ENCODE assay signal across 15 mouse cellular contexts in the genomic region with DNA sequence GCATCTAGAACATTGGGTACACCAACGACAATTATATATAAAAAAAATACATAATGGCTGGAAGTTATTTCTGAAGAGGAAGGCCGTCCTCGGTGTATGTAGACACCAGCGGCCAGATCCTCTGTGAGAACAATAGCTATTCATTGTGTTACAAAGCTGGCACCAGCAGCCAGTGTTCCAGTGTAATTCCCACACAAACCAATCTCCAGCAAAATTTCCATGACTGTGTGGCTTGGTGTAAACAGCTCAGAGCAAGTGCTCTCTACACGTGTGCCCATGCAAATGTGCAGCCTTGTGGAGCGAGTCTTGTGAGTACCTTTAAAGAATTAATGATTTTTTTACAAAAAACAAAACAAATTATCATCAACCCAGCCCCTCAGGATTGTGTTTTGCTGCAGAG.
A peak's percentile ranks its signal among the peaks of the same experiment; 100 is the strongest.
DNase-seq lines count a peak whose midpoint lies in the region; ATAC-seq and TF ChIP-seq lines count a peak whose summit lies in the region.
"Had no signal": no experiment of that assay in that cellular context is flagged by ENCODE, and none has a peak within 500 bp of the region (broad histone marks: within the 10 kb centered on the region; RNA-seq: fewer than 3 reads in every experiment).

No protein-coding gene starts in this region.

- TF ChIP-seq EP300 in lung, postnatal 0 days (IDR thresholded peaks at IDR 0.05), result no peak

- peak overlapping the region; percentile 54 for H3K27ac ChIP-seq in hindbrain, embryonic 10.5 days
- H3K27ac ChIP-seq in hindbrain, postnatal 0 days, result no peak overlapping the region
- H3K27ac ChIP-seq in midbrain, embryonic 10.5 days (replicated peaks), result peak overlapping the region; percentile 34
- no peak overlapping the region for H3K27ac ChIP-seq in midbrain, embryonic 16.5 days (ENCODE audit: low read length)
- no peak overlapping the region for H3K27ac ChIP-seq in lung, postnatal 0 days (ENCODE audit: low read length)
- no peak overlapping the region for H3K27ac ChIP-seq in midbrain, embryonic 15.5 days
- H3K27ac ChIP-seq: embryonic facial prominence, embryonic 12.5 days; kidney, embryonic 15.5 days; limb, embryonic 13.5 days; neural tube, embryonic 15.5 days had no signal

- H3K9ac ChIP-seq in hindbrain, postnatal 0 days (replicated peaks; ENCODE audit: low read length), result no peak overlapping the region
- H3K9ac ChIP-seq in midbrain, embryonic 16.5 days (ENCODE audit: low read depth, low read length), result no peak overlapping the region
- H3K9ac ChIP-seq in lung, postnatal 0 days (replicated peaks; ENCODE audit: low read depth), result no peak overlapping the region
- no peak overlapping the region for H3K9ac ChIP-seq in midbrain, embryonic 15.5 days
- H3K9ac ChIP-seq: embryonic facial prominence, embryonic 12.5 days; kidney, embryonic 15.5 days; limb, embryonic 13.5 days; neural tube, embryonic 15.5 days had no signal

- no peak for TF ChIP-seq CTCF in hindbrain, postnatal 0 days (IDR thresholded peaks at IDR 0.05; ENCODE audit: low read depth)
- no peak for TF ChIP-seq CTCF in lung, postnatal 0 days (IDR thresholded peaks at IDR 0.05)

- H3K4me3 ChIP-seq in hindbrain, embryonic 10.5 days, result no peak overlapping the region
- H3K4me3 ChIP-seq in hindbrain, postnatal 0 days (ENCODE audit: low read length), result no peak overlapping the region
- H3K4me3 ChIP-seq in midbrain, embryonic 10.5 days, result no peak overlapping the region
- H3K4me3 ChIP-seq in midbrain, embryonic 16.5 days (ENCODE audit: low read depth, low read length), result no peak overlapping the region
- no peak overlapping the region for H3K4me3 ChIP-seq in lung, postnatal 0 days (ENCODE audit: low read depth, low read length)
- no peak overlapping the region for H3K4me3 ChIP-seq in midbrain, embryonic 15.5 days
- H3K4me3 ChIP-seq: embryonic facial prominence, embryonic 12.5 days; kidney, embryonic 15.5 days; limb, embryonic 13.5 days; neural tube, embryonic 15.5 days had no signal

- no peaks in the 10 kb centered on the region for H3K36me3 ChIP-seq in hindbrain, embryonic 10.5 days
- H3K36me3 ChIP-seq in hindbrain, postnatal 0 days (ENCODE audit: insufficient read depth, low read length), result no peaks in the 10 kb centered on the region
- H3K36me3 ChIP-seq in midbrain, embryonic 10.5 days, result no peaks in the 10 kb centered on the region
- no peaks in the 10 kb centered on the region for H3K36me3 ChIP-seq in midbrain, embryonic 16.5 days (ENCODE audit: control insufficient read depth, insufficient read depth, low read length)
- no peaks in the 10 kb centered on the region for H3K36me3 ChIP-seq in lung, postnatal 0 days (ENCODE audit: insufficient read depth, low read length)
- H3K36me3 ChIP-seq in midbrain, embryonic 15.5 days (replicated peaks), result no peaks in the 10 kb centered on the region
- H3K36me3 ChIP-seq: embryonic facial prominence, embryonic 12.5 days; kidney, embryonic 15.5 days; limb, embryonic 13.5 days; neural tube, embryonic 15.5 days had no signal

- H3K4me2 ChIP-seq in hindbrain, postnatal 0 days (ENCODE audit: low read depth, low read length), result no peak overlapping the region
- no peak overlapping the region for H3K4me2 ChIP-seq in midbrain, embryonic 16.5 days (ENCODE audit: low read length)
- H3K4me2 ChIP-seq in lung, postnatal 0 days (replicated peaks; ENCODE audit: low read depth, low read length), result no peak overlapping the region
- H3K4me2 ChIP-seq in midbrain, embryonic 15.5 days, result no peak overlapping the region
- H3K4me2 ChIP-seq: embryonic facial prominence, embryonic 12.5 days; kidney, embryonic 15.5 days; limb, embryonic 13.5 days; neural tube, embryonic 15.5 days had no signal

- ATAC-seq in hindbrain, postnatal 0 days, result no peak
- ATAC-seq in midbrain, embryonic 16.5 days, result no peak
- ATAC-seq in lung, postnatal 0 days, result peak; percentile 70
- ATAC-seq in midbrain, embryonic 15.5 days (replicated peaks), result 0 out of 2 replicates have a peak, but pooled peaks have one; percentile 42

- no peaks in the 10 kb centered on the region for H3K27me3 ChIP-seq in hindbrain, embryonic 10.5 days (ENCODE audit: insufficient read depth, poor library complexity, severe bottlenecking)
- H3K27me3 ChIP-seq in hindbrain, postnatal 0 days (ENCODE audit: insufficient read depth, low read length), result no peaks in the 10 kb centered on the region
- H3K27me3 ChIP-seq in midbrain, embryonic 10.5 days (ENCODE audit: low read depth, poor library complexity, severe bottlenecking), result no peaks in the 10 kb centered on the region
- H3K27me3 ChIP-seq in midbrain, embryonic 16.5 days (ENCODE audit: control insufficient read depth, insufficient read depth, low read depth, low read length), result no peaks in the 10 kb centered on the region
- no peaks in the 10 kb centered on the region for H3K27me3 ChIP-seq in lung, postnatal 0 days (replicated peaks; ENCODE audit: insufficient read depth, low read length)
- H3K27me3 ChIP-seq in midbrain, embryonic 15.5 days (replicated peaks), result no peaks in the 10 kb centered on the region
- H3K27me3 ChIP-seq: embryonic facial prominence, embryonic 12.5 days; kidney, embryonic 15.5 days; limb, embryonic 13.5 days; neural tube, embryonic 15.5 days had no signal

- H3K9me3 ChIP-seq in hindbrain, embryonic 10.5 days, result no peaks in the 10 kb centered on the region
- H3K9me3 ChIP-seq in hindbrain, postnatal 0 days (ENCODE audit: low read length), result no peaks in the 10 kb centered on the region
- no peaks in the 10 kb centered on the region for H3K9me3 ChIP-seq in midbrain, embryonic 10.5 days (replicated peaks)
- no peaks in the 10 kb centered on the region for H3K9me3 ChIP-seq in midbrain, embryonic 16.5 days (replicated peaks; ENCODE audit: control insufficient read depth, low read length, poor library complexity, severe bottlenecking)
- H3K9me3 ChIP-seq in lung, postnatal 0 days (ENCODE audit: low read length), result no peaks in the 10 kb centered on the region
- H3K9me3 ChIP-seq in midbrain, embryonic 15.5 days, result no peaks in the 10 kb centered on the region
- H3K9me3 ChIP-seq: embryonic facial prominence, embryonic 12.5 days; kidney, embryonic 15.5 days; limb, embryonic 13.5 days; neural tube, embryonic 15.5 days had no signal

- WGBS in hindbrain, embryonic 10.5 days, result 47% methylated on average over 6 of the region's 6 CpGs
- 28% methylated on average over 6 of the region's 6 CpGs for WGBS in hindbrain, postnatal 0 days
- 42% methylated on average over 6 of the region's 6 CpGs for WGBS in midbrain, embryonic 10.5 days
- 16% methylated on average over 6 of the region's 6 CpGs for WGBS in midbrain, embryonic 16.5 days
- WGBS in lung, postnatal 0 days, result 56% methylated on average over 6 of the region's 6 CpGs
- 14% methylated on average over 6 of the region's 6 CpGs for WGBS in midbrain, embryonic 15.5 days

- DNase-seq in hindbrain, embryonic 10.5 days (ENCODE audit: low spot score), result no peak
- DNase-seq in hindbrain, postnatal 0 days (ENCODE audit: low spot score), result no peak
- DNase-seq in midbrain, embryonic 10.5 days (ENCODE audit: low spot score), result no peak
- peak; percentile 61 for DNase-seq in lung, postnatal 0 days (ENCODE audit: low spot score)
- DNase-seq in spleen, postnatal 4 days (ENCODE audit: low spot score in 2 of 2), result no peak
- DNase-seq: adrenal gland, postnatal 25 days; cerebellum, postnatal 36 days; layer of hippocampus, postnatal 36 days; thymus, postnatal 14 days had no signal

- H3K4me1 ChIP-seq in hindbrain, embryonic 10.5 days (replicated peaks), result peaks cover 27% of the 10 kb centered on the region
- H3K4me1 ChIP-seq in hindbrain, postnatal 0 days (ENCODE audit: insufficient read depth, low read length), result peaks cover 4% of the 10 kb centered on the region; the same call in 1 of the 2 replicates
- peaks cover 40% of the 10 kb centered on the region for H3K4me1 ChIP-seq in midbrain, embryonic 10.5 days
- no peaks in the 10 kb centered on the region; the same call in 1 of the 2 replicates for H3K4me1 ChIP-seq in midbrain, embryonic 16.5 days (ENCODE audit: control insufficient read depth, insufficient read depth, low read length)
- H3K4me1 ChIP-seq in lung, postnatal 0 days (ENCODE audit: insufficient read depth, low read depth, low read length), result no peaks in the 10 kb centered on the region
- H3K4me1 ChIP-seq in midbrain, embryonic 15.5 days, result peaks cover 4% of the 10 kb centered on the region; the same call in 1 of the 2 replicates
- H3K4me1 ChIP-seq: embryonic facial prominence, embryonic 12.5 days; limb, embryonic 13.5 days; neural tube, embryonic 15.5 days had no signal

Comparison
In these comparisons a context has a peak if more than half of its experiments do, and no peak if none do; other contexts are left out.
1. H3K27ac ChIP-seq: peak in hindbrain, embryonic 10.5 days (single experiment) and midbrain, embryonic 10.5 days (single experiment); none in hindbrain, postnatal 0 days (single experiment), midbrain, embryonic 16.5 days (single experiment), lung, postnatal 0 days (single experiment) and midbrain, embryonic 15.5 days (single experiment).
2. ATAC-seq: peak in lung, postnatal 0 days (single experiment) and midbrain, embryonic 15.5 days (single experiment); none in hindbrain, postnatal 0 days (single experiment) and midbrain, embryonic 16.5 days (single experiment).